Mouse (Mus musculus) bone marrow macrophage, adult 2 months (primary cell): ENCODE measurements around the gene Notum. TPM values are rescaled to one million over a fixed set of nuclear protein-coding genes. Genes with fewer than 3 reads are reported as not detected.

Experiments used
- H3K27ac ChIP-seq: 2 replicates; pipeline ENCODE4 v1.5.1; 2012; ENCODE audit warnings: low read depth, low read length; ENCODE audit not compliant: insufficient read depth
- H3K4me1 ChIP-seq: 2 replicates; pipeline ENCODE4 v1.6.1; 2012; ENCODE audit warnings: low read length; ENCODE audit not compliant: control insufficient read depth, insufficient read depth
- H3K4me3 ChIP-seq: 2 replicates; pipeline ENCODE4 v1.5.1; 2012; ENCODE audit warnings: mild to moderate bottlenecking, low read length, moderate library complexity; ENCODE audit not compliant: insufficient read depth
- CTCF ChIP-seq: IDR thresholded peaks from 2 replicates; pipeline ENCODE4 v1.5.1; 2012; ENCODE audit warnings: low read depth, mild to moderate bottlenecking, low read length, moderate library complexity
- POLR2A ChIP-seq: IDR thresholded peaks from 2 replicates; pipeline ENCODE4 v1.6.1; 2012; ENCODE audit warnings: mild to moderate bottlenecking, low read depth, low read length, borderline replicate concordance
- polyA plus RNA-seq: library from polyadenylated mRNA; stranded (reverse); fragments of >200 nt; gene quantifications from 2 replicates; pipeline ENCODE4 v1.2.4, GENCODE M21; 2012; ENCODE audit not compliant: missing spikeins, insufficient read depth, insufficient read length

The Notum gene
- polyA plus RNA-seq, 1 experiment, result not detected

- peak overlapping the region; percentile 56 for H3K27ac ChIP-seq
- TF ChIP-seq CTCF, result no peak; the same call in 1 of the 2 replicates
- no peak for TF ChIP-seq POLR2A
- H3K4me3 ChIP-seq, result peak overlapping the region; percentile 72
- peaks cover 38% of the 10 kb centered on the region for H3K4me1 ChIP-seq
These were observed 36.9 kb downstream of the Notum start for GRCm38 (mm10) chr11:120623961-120624679.

- TF ChIP-seq POLR2A (no peak), CTCF (no peak)
- Histone ChIP-seq H3K27ac (no peak overlapping the region), H3K4me1 (peaks cover 31% of the 10 kb centered on the region), H3K4me3 (no peak overlapping the region)
These were observed 38.2 kb downstream of the Notum start for GRCm38 (mm10) chr11:120622805-120623204.

- Histone ChIP-seq H3K27ac (no peak overlapping the region), H3K4me3 (no peak overlapping the region), H3K4me1 (peaks cover 18% of the 10 kb centered on the region)
- TF ChIP-seq POLR2A (no peak), CTCF (no peak)
These were observed 40.8 kb downstream of the Notum start for GRCm38 (mm10) chr11:120620195-120620594.

- TF ChIP-seq POLR2A (no peak), CTCF (no peak)
- H3K4me1 ChIP-seq, result peaks cover 18% of the 10 kb centered on the region
- H3K4me3 ChIP-seq, result no peak overlapping the region
- no peak overlapping the region for H3K27ac ChIP-seq
These were observed 42.1 kb downstream of the Notum start for GRCm38 (mm10) chr11:120618619-120619535.

GRCm38 (mm10) chr11:120617519-120618112 is 43.4 kb downstream of the Notum start, which contains the start of gene Pcyt2:
Pcyt2 (minus strand) TSS chr11:120617936.
- Histone ChIP-seq H3K4me1 (peaks cover 17% of the 10 kb centered on the region), H3K27ac (peak within 1 kb of the TSS; percentile 73), H3K4me3 (peak within 1 kb of the TSS; percentile 93)
- TF ChIP-seq CTCF (no peak), POLR2A (no peak)

- Histone ChIP-seq H3K4me1 (peaks cover 17% of the 10 kb centered on the region), H3K4me3 (peak overlapping the region; percentile 93), H3K27ac (peak overlapping the region; percentile 73)
- no peak for TF ChIP-seq POLR2A
- no peak for TF ChIP-seq CTCF
These were observed 44.2 kb downstream of the Notum start for GRCm38 (mm10) chr11:120616617-120617294.

GRCm38 (mm10) chr11:120615606-120616203 is 45.3 kb downstream of the Notum start:
- H3K27ac ChIP-seq, result no peak overlapping the region
- H3K4me3 ChIP-seq, result peak overlapping the region; percentile 19; the same call in 1 of the 2 replicates
- H3K4me1 ChIP-seq, result peaks cover 17% of the 10 kb centered on the region
- TF ChIP-seq POLR2A (no peak), CTCF (no peak)

GRCm38 (mm10) chr11:120615167-120615566 is 45.8 kb downstream of the Notum start:
- Histone ChIP-seq H3K27ac (no peak overlapping the region), H3K4me3 (no peak overlapping the region), H3K4me1 (peaks cover 17% of the 10 kb centered on the region)
- TF ChIP-seq POLR2A, result no peak
- no peak for TF ChIP-seq CTCF

GRCm38 (mm10) chr11:120613976-120614375 is 47.0 kb downstream of the Notum start:
- TF ChIP-seq POLR2A (no peak), CTCF (no peak)
- peaks cover 17% of the 10 kb centered on the region for H3K4me1 ChIP-seq
- no peak overlapping the region for H3K4me3 ChIP-seq
- H3K27ac ChIP-seq, result no peak overlapping the region
